Mouse (Mus musculus) embryo, embryonic 11 days (tissue): ENCODE measurements around the gene Fyn.

Source experiments
- DNase-seq: peaks from one replicate; pipeline ENCODE4 v3.0.0-alpha.2; 2015

Gene Fyn

GRCm38 (mm10) chr10:39368572-39369135 lies at the start of gene Fyn:
Gene Fyn (plus strand): TSS chr10:39368855.
- DNase-seq, result no peak

GRCm38 (mm10) chr10:39320798-39321622 lies 47.6 kb upstream of the Fyn start:
- DNase-seq, result peak; percentile 61

GRCm38 (mm10) chr10:39321623-39321985 lies 47.1 kb upstream of the Fyn start:
- DNase-seq, result peak; percentile 4

- no peak for DNase-seq
These were observed 46.5 kb upstream of the Fyn start for GRCm38 (mm10) chr10:39322143-39322542.

- no peak for DNase-seq
These were observed 44.4 kb upstream of the Fyn start for GRCm38 (mm10) chr10:39324291-39324690.

- no peak for DNase-seq
These were observed 40.0 kb upstream of the Fyn start for GRCm38 (mm10) chr10:39328661-39329060.

GRCm38 (mm10) chr10:39334320-39334719 lies 34.3 kb upstream of the Fyn start:
- no peak for DNase-seq

GRCm38 (mm10) chr10:39335880-39336279 lies 32.8 kb upstream of the Fyn start:
- no peak for DNase-seq

GRCm38 (mm10) chr10:39339189-39339968 lies 29.3 kb upstream of the Fyn start:
- no peak for DNase-seq

- no peak for DNase-seq
These were observed 28.8 kb upstream of the Fyn start for GRCm38 (mm10) chr10:39339969-39340236.

GRCm38 (mm10) chr10:39343551-39343950 lies 25.1 kb upstream of the Fyn start:
- DNase-seq, result no peak

- no peak for DNase-seq
These were observed 22.7 kb upstream of the Fyn start for GRCm38 (mm10) chr10:39345921-39346320.

- no peak for DNase-seq
These were observed 18.8 kb upstream of the Fyn start for GRCm38 (mm10) chr10:39349781-39350364.

GRCm38 (mm10) chr10:39364196-39364595 lies 4.5 kb upstream of the Fyn start:
- no peak for DNase-seq

- DNase-seq, result peak; percentile 99
These were observed 862 bp downstream of the Fyn start for GRCm38 (mm10) chr10:39369502-39369931.

- DNase-seq, result peak; percentile 62
These were observed 1.5 kb downstream of the Fyn start for GRCm38 (mm10) chr10:39369977-39370785.

GRCm38 (mm10) chr10:39370786-39371221 lies 2.1 kb downstream of the Fyn start:
- peak; percentile 71 for DNase-seq

- no peak for DNase-seq
These were observed 2.8 kb downstream of the Fyn start for GRCm38 (mm10) chr10:39371467-39371866.

- DNase-seq, result no peak
These were observed 3.3 kb downstream of the Fyn start for GRCm38 (mm10) chr10:39371991-39372390.

- DNase-seq, result no peak
These were observed 8.0 kb downstream of the Fyn start for GRCm38 (mm10) chr10:39376676-39377075.

GRCm38 (mm10) chr10:39377219-39377618 lies 8.6 kb downstream of the Fyn start:
- DNase-seq, result no peak

GRCm38 (mm10) chr10:39378025-39378603 lies 9.5 kb downstream of the Fyn start:
- no peak for DNase-seq
